Mouse (Mus musculus): ENCODE measurements around the gene 0610037L13Rik. TPM values are rescaled to one million over a fixed set of nuclear protein-coding genes. Genes with fewer than 3 reads are reported as not detected.

Gene 0610037L13Rik
- 86.7 and 88.1 TPM in 2 replicates for polyA plus RNA-seq (2015; fragmentation: Nextera tagmentation; extraction: Ambion mirVana)

- peak within 1 kb of the TSS; percentile 94 for H3K27ac ChIP-seq (ENCODE audit: low read length)
- H3K4me1 ChIP-seq (ENCODE audit: control insufficient read depth, insufficient read depth, low read length), result peaks cover 13% of the 10 kb centered on the region
- peak within 1 kb of the TSS; percentile 95 for H3K4me2 ChIP-seq (ENCODE audit: low read length)
- H3K4me3 ChIP-seq (ENCODE audit: low read depth, low read length), result peak within 1 kb of the TSS; percentile 57
- no peaks in the 10 kb centered on the region for H3K27me3 ChIP-seq (ENCODE audit: control insufficient read depth, insufficient read depth, low read depth, low read length)
- peaks cover 13% of the 10 kb centered on the region for H3K36me3 ChIP-seq (ENCODE audit: control insufficient read depth, insufficient read depth, low read length)
- peak within 1 kb of the TSS; percentile 81 for H3K9ac ChIP-seq (ENCODE audit: low read depth, low read length)
- no peaks in the 10 kb centered on the region for H3K9me3 ChIP-seq (replicated peaks; ENCODE audit: control insufficient read depth, low read length, poor library complexity, severe bottlenecking)
- under 1% methylated on average over 47 of the region's 48 CpGs for WGBS
- peak; percentile 95 for ATAC-seq
Measured at GRCm38 (mm10) chr4:107889731-107890432, at the start of gene 0610037L13Rik. TSS of gene 0610037L13Rik (plus strand) at chr4:107889813.

GRCm38 (mm10) chr4:107843687-107844086, 45.9 kb upstream of the 0610037L13Rik start:
- Histone ChIP-seq H3K4me3 (ENCODE audit: low read depth, low read length) (no peak overlapping the region), H3K4me1 (ENCODE audit: control insufficient read depth, insufficient read depth, low read length) (peaks cover 17% of the 10 kb centered on the region), H3K27ac (ENCODE audit: low read length) (no peak overlapping the region), H3K27me3 (ENCODE audit: control insufficient read depth, insufficient read depth, low read depth, low read length) (peaks cover 8% of the 10 kb centered on the region; the same call in 1 of the 2 replicates), H3K9ac (ENCODE audit: low read depth, low read length) (no peak overlapping the region), H3K36me3 (ENCODE audit: control insufficient read depth, insufficient read depth, low read length) (peaks cover 5% of the 10 kb centered on the region; the same call in 1 of the 2 replicates), H3K9me3 (replicated peaks; ENCODE audit: control insufficient read depth, low read length, poor library complexity, severe bottlenecking) (no peaks in the 10 kb centered on the region), H3K4me2 (ENCODE audit: low read length) (no peak overlapping the region)
- WGBS, result 30% methylated on average over 8 of the region's 8 CpGs
- no peak for ATAC-seq

GRCm38 (mm10) chr4:107844971-107845370, 44.6 kb upstream of the 0610037L13Rik start:
- no peak overlapping the region for H3K4me2 ChIP-seq (ENCODE audit: low read length)
- ATAC-seq, result peak; percentile 25; the same call in 1 of the 2 replicates
- H3K9me3 ChIP-seq (replicated peaks; ENCODE audit: control insufficient read depth, low read length, poor library complexity, severe bottlenecking), result no peaks in the 10 kb centered on the region
- H3K4me3 ChIP-seq (ENCODE audit: low read depth, low read length), result no peak overlapping the region
- no peak overlapping the region for H3K9ac ChIP-seq (ENCODE audit: low read depth, low read length)
- peak overlapping the region; percentile 47 for H3K27ac ChIP-seq (ENCODE audit: low read length)
- peaks cover 8% of the 10 kb centered on the region; the same call in 1 of the 2 replicates for H3K27me3 ChIP-seq (ENCODE audit: control insufficient read depth, insufficient read depth, low read depth, low read length)
- peaks cover 7% of the 10 kb centered on the region; the same call in 1 of the 2 replicates for H3K36me3 ChIP-seq (ENCODE audit: control insufficient read depth, insufficient read depth, low read length)
- 2% methylated on average over 10 of the region's 10 CpGs for WGBS
- H3K4me1 ChIP-seq (ENCODE audit: control insufficient read depth, insufficient read depth, low read length), result peaks cover 13% of the 10 kb centered on the region

GRCm38 (mm10) chr4:107846795-107847194, 42.8 kb upstream of the 0610037L13Rik start:
- Histone ChIP-seq H3K27me3 (ENCODE audit: control insufficient read depth, insufficient read depth, low read depth, low read length) (peaks cover 8% of the 10 kb centered on the region; the same call in 1 of the 2 replicates), H3K9me3 (replicated peaks; ENCODE audit: control insufficient read depth, low read length, poor library complexity, severe bottlenecking) (no peaks in the 10 kb centered on the region), H3K4me2 (ENCODE audit: low read length) (no peak overlapping the region), H3K4me3 (ENCODE audit: low read depth, low read length) (no peak overlapping the region), H3K4me1 (ENCODE audit: control insufficient read depth, insufficient read depth, low read length) (peaks cover 10% of the 10 kb centered on the region; the same call in 1 of the 2 replicates), H3K36me3 (ENCODE audit: control insufficient read depth, insufficient read depth, low read length) (peaks cover 10% of the 10 kb centered on the region; the same call in 1 of the 2 replicates), H3K27ac (ENCODE audit: low read length) (no peak overlapping the region), H3K9ac (ENCODE audit: low read depth, low read length) (0 out of 2 replicates have a peak overlapping the region, but pooled peaks have one; percentile 6)
- ATAC-seq, result no peak
- WGBS, result 59% methylated on average over 7 of the region's 7 CpGs

GRCm38 (mm10) chr4:107848546-107848945, 41.1 kb upstream of the 0610037L13Rik start:
- Histone ChIP-seq H3K4me2 (ENCODE audit: low read length) (no peak overlapping the region), H3K9me3 (replicated peaks; ENCODE audit: control insufficient read depth, low read length, poor library complexity, severe bottlenecking) (no peaks in the 10 kb centered on the region), H3K4me1 (ENCODE audit: control insufficient read depth, insufficient read depth, low read length) (peaks cover 4% of the 10 kb centered on the region; the same call in 1 of the 2 replicates), H3K36me3 (ENCODE audit: control insufficient read depth, insufficient read depth, low read length) (peaks cover 16% of the 10 kb centered on the region), H3K9ac (ENCODE audit: low read depth, low read length) (no peak overlapping the region), H3K27me3 (ENCODE audit: control insufficient read depth, insufficient read depth, low read depth, low read length) (peaks cover 8% of the 10 kb centered on the region; the same call in 1 of the 2 replicates), H3K27ac (ENCODE audit: low read length) (no peak overlapping the region), H3K4me3 (ENCODE audit: low read depth, low read length) (no peak overlapping the region)
- ATAC-seq, result no peak
- WGBS, result 81% methylated on average over 5 of the region's 5 CpGs

GRCm38 (mm10) chr4:107849621-107850020, 40.0 kb upstream of the 0610037L13Rik start:
- Histone ChIP-seq H3K9ac (ENCODE audit: low read depth, low read length) (no peak overlapping the region), H3K4me3 (ENCODE audit: low read depth, low read length) (no peak overlapping the region), H3K9me3 (replicated peaks; ENCODE audit: control insufficient read depth, low read length, poor library complexity, severe bottlenecking) (no peaks in the 10 kb centered on the region), H3K27me3 (ENCODE audit: control insufficient read depth, insufficient read depth, low read depth, low read length) (peaks cover 8% of the 10 kb centered on the region; the same call in 1 of the 2 replicates), H3K4me2 (ENCODE audit: low read length) (no peak overlapping the region), H3K36me3 (ENCODE audit: control insufficient read depth, insufficient read depth, low read length) (peaks cover 21% of the 10 kb centered on the region), H3K4me1 (ENCODE audit: control insufficient read depth, insufficient read depth, low read length) (peaks cover 1% of the 10 kb centered on the region; the same call in 1 of the 2 replicates), H3K27ac (ENCODE audit: low read length) (no peak overlapping the region)
- ATAC-seq, result no peak
- WGBS, result 88% methylated on average over 9 of the region's 9 CpGs

GRCm38 (mm10) chr4:107850091-107850490, 39.5 kb upstream of the 0610037L13Rik start:
- Histone ChIP-seq H3K27me3 (ENCODE audit: control insufficient read depth, insufficient read depth, low read depth, low read length) (peaks cover 8% of the 10 kb centered on the region; the same call in 1 of the 2 replicates), H3K4me3 (ENCODE audit: low read depth, low read length) (no peak overlapping the region), H3K27ac (ENCODE audit: low read length) (no peak overlapping the region), H3K9me3 (replicated peaks; ENCODE audit: control insufficient read depth, low read length, poor library complexity, severe bottlenecking) (no peaks in the 10 kb centered on the region), H3K4me2 (ENCODE audit: low read length) (no peak overlapping the region), H3K36me3 (ENCODE audit: control insufficient read depth, insufficient read depth, low read length) (peaks cover 23% of the 10 kb centered on the region), H3K9ac (ENCODE audit: low read depth, low read length) (no peak overlapping the region), H3K4me1 (ENCODE audit: control insufficient read depth, insufficient read depth, low read length) (no peaks in the 10 kb centered on the region)
- no peak for ATAC-seq
- 86% methylated on average over 8 of the region's 8 CpGs for WGBS

- no peak for ATAC-seq
- Histone ChIP-seq H3K4me1 (ENCODE audit: control insufficient read depth, insufficient read depth, low read length) (no peaks in the 10 kb centered on the region), H3K4me3 (ENCODE audit: low read depth, low read length) (no peak overlapping the region), H3K36me3 (ENCODE audit: control insufficient read depth, insufficient read depth, low read length) (peaks cover 38% of the 10 kb centered on the region), H3K9ac (ENCODE audit: low read depth, low read length) (no peak overlapping the region), H3K9me3 (replicated peaks; ENCODE audit: control insufficient read depth, low read length, poor library complexity, severe bottlenecking) (no peaks in the 10 kb centered on the region), H3K27me3 (ENCODE audit: control insufficient read depth, insufficient read depth, low read depth, low read length) (no peaks in the 10 kb centered on the region), H3K27ac (ENCODE audit: low read length) (no peak overlapping the region), H3K4me2 (ENCODE audit: low read length) (no peak overlapping the region)
- 97% methylated on average over 8 of the region's 8 CpGs for WGBS
Measured at GRCm38 (mm10) chr4:107853333-107853732, 36.3 kb upstream of the 0610037L13Rik start.

- 93% methylated on average over 7 of the region's 7 CpGs for WGBS
- Histone ChIP-seq H3K4me2 (ENCODE audit: low read length) (no peak overlapping the region), H3K36me3 (ENCODE audit: control insufficient read depth, insufficient read depth, low read length) (peaks cover 39% of the 10 kb centered on the region), H3K4me1 (ENCODE audit: control insufficient read depth, insufficient read depth, low read length) (no peaks in the 10 kb centered on the region), H3K4me3 (ENCODE audit: low read depth, low read length) (no peak overlapping the region), H3K27ac (ENCODE audit: low read length) (no peak overlapping the region), H3K9ac (ENCODE audit: low read depth, low read length) (no peak overlapping the region), H3K9me3 (replicated peaks; ENCODE audit: control insufficient read depth, low read length, poor library complexity, severe bottlenecking) (no peaks in the 10 kb centered on the region), H3K27me3 (ENCODE audit: control insufficient read depth, insufficient read depth, low read depth, low read length) (no peaks in the 10 kb centered on the region)
- ATAC-seq, result no peak
Measured at GRCm38 (mm10) chr4:107853836-107854235, 35.8 kb upstream of the 0610037L13Rik start.

All from midbrain, embryonic 16.5 days (tissue).